Mouse (Mus musculus): ENCODE measurements around the gene Senp1. TPM values are rescaled to one million over a fixed set of nuclear protein-coding genes. Genes with fewer than 3 reads are reported as not detected.

Gene Senp1
- polyA plus RNA-seq, 1 experiment, result 14.7 TPM

- 71% methylated on average over 4 of the region's 4 CpGs for WGBS
- TF ChIP-seq POLR2A (IDR thresholded peaks at IDR 0.05; ENCODE audit: borderline replicate concordance, insufficient read depth, low read length) (no peak), CTCF (IDR thresholded peaks at IDR 0.05; ENCODE audit: borderline replicate concordance, insufficient read depth, low read depth, low read length) (no peak)
- H3K27me3 ChIP-seq (ENCODE audit: control insufficient read depth, insufficient read depth, low read length), result no peaks in the 10 kb centered on the region
- H3K4me1 ChIP-seq (ENCODE audit: control insufficient read depth, insufficient read depth, low read length), result 0 out of 2 replicates have a peak, but pooled peaks cover 4% of the 10 kb centered on the region
- H3K27ac ChIP-seq (ENCODE audit: insufficient read depth, low read length), result peak overlapping the region; percentile 29; the same call in 1 of the 2 replicates
- H3K4me3 ChIP-seq (replicated peaks; ENCODE audit: insufficient read depth, low read depth, low read length), result no peak overlapping the region
- DNase-seq, result peak in 1 of 2 experiments; percentile 47
Observed at GRCm38 (mm10) chr15:98134034-98134433, 40.5 kb upstream of the Senp1 start.

GRCm38 (mm10) chr15:98133471-98133870, 39.9 kb upstream of the Senp1 start:
- H3K4me3 ChIP-seq (replicated peaks; ENCODE audit: insufficient read depth, low read depth, low read length), result no peak overlapping the region
- 0 out of 2 replicates have a peak, but pooled peaks cover 4% of the 10 kb centered on the region for H3K4me1 ChIP-seq (ENCODE audit: control insufficient read depth, insufficient read depth, low read length)
- no peak for DNase-seq
- no peaks in the 10 kb centered on the region for H3K27me3 ChIP-seq (ENCODE audit: control insufficient read depth, insufficient read depth, low read length)
- no peak overlapping the region for H3K27ac ChIP-seq (ENCODE audit: insufficient read depth, low read length)
- WGBS, result 85% methylated on average over 3 of the region's 3 CpGs
- no peak for TF ChIP-seq POLR2A (IDR thresholded peaks at IDR 0.05; ENCODE audit: borderline replicate concordance, insufficient read depth, low read length)
- no peak for TF ChIP-seq CTCF (IDR thresholded peaks at IDR 0.05; ENCODE audit: borderline replicate concordance, insufficient read depth, low read depth, low read length)

GRCm38 (mm10) chr15:98131942-98132655, 38.6 kb upstream of the Senp1 start:
- 81% methylated on average over 15 of the region's 15 CpGs for WGBS
- Histone ChIP-seq H3K4me1 (ENCODE audit: control insufficient read depth, insufficient read depth, low read length) (0 out of 2 replicates have a peak, but pooled peaks cover 4% of the 10 kb centered on the region), H3K27ac (ENCODE audit: insufficient read depth, low read length) (peak overlapping the region; percentile 13; the same call in 1 of the 2 replicates), H3K4me3 (replicated peaks; ENCODE audit: insufficient read depth, low read depth, low read length) (no peak overlapping the region), H3K27me3 (ENCODE audit: control insufficient read depth, insufficient read depth, low read length) (no peaks in the 10 kb centered on the region)
- no peak for TF ChIP-seq CTCF (IDR thresholded peaks at IDR 0.05; ENCODE audit: borderline replicate concordance, insufficient read depth, low read depth, low read length)
- no peak for TF ChIP-seq POLR2A (IDR thresholded peaks at IDR 0.05; ENCODE audit: borderline replicate concordance, insufficient read depth, low read length)
- DNase-seq, result no peak

- 86% methylated on average over 7 of the region's 7 CpGs for WGBS
- DNase-seq, result no peak
- no peak for TF ChIP-seq CTCF (IDR thresholded peaks at IDR 0.05; ENCODE audit: borderline replicate concordance, insufficient read depth, low read depth, low read length)
- no peak for TF ChIP-seq POLR2A (IDR thresholded peaks at IDR 0.05; ENCODE audit: borderline replicate concordance, insufficient read depth, low read length)
Observed at GRCm38 (mm10) chr15:98131451-98131850, 37.9 kb upstream of the Senp1 start.

GRCm38 (mm10) chr15:98131001-98131400, 37.5 kb upstream of the Senp1 start:
- no peak overlapping the region for H3K4me3 ChIP-seq (replicated peaks; ENCODE audit: insufficient read depth, low read depth, low read length)
- H3K27ac ChIP-seq (ENCODE audit: insufficient read depth, low read length), result no peak overlapping the region
- H3K4me1 ChIP-seq (ENCODE audit: control insufficient read depth, insufficient read depth, low read length), result 0 out of 2 replicates have a peak, but pooled peaks cover 4% of the 10 kb centered on the region
- 75% methylated on average over 4 of the region's 4 CpGs for WGBS
- TF ChIP-seq CTCF (IDR thresholded peaks at IDR 0.05; ENCODE audit: borderline replicate concordance, insufficient read depth, low read depth, low read length), result no peak
- no peak for TF ChIP-seq POLR2A (IDR thresholded peaks at IDR 0.05; ENCODE audit: borderline replicate concordance, insufficient read depth, low read length)
- H3K27me3 ChIP-seq (ENCODE audit: control insufficient read depth, insufficient read depth, low read length), result no peaks in the 10 kb centered on the region
- DNase-seq, result no peak

More at GRCm38 (mm10) chr15:98131451-98131850, 37.9 kb upstream of the Senp1 start:
- Histone ChIP-seq H3K4me3 (replicated peaks; ENCODE audit: insufficient read depth, low read depth, low read length) (no peak overlapping the region), H3K27ac (ENCODE audit: insufficient read depth, low read length) (no peak overlapping the region), H3K4me1 (ENCODE audit: control insufficient read depth, insufficient read depth, low read length) (0 out of 2 replicates have a peak, but pooled peaks cover 4% of the 10 kb centered on the region), H3K27me3 (ENCODE audit: control insufficient read depth, insufficient read depth, low read length) (no peaks in the 10 kb centered on the region)

- no peak overlapping the region for H3K4me3 ChIP-seq (replicated peaks; ENCODE audit: insufficient read depth, low read depth, low read length)
- TF ChIP-seq POLR2A (IDR thresholded peaks at IDR 0.05; ENCODE audit: borderline replicate concordance, insufficient read depth, low read length) (no peak), CTCF (IDR thresholded peaks at IDR 0.05; ENCODE audit: borderline replicate concordance, insufficient read depth, low read depth, low read length) (no peak)
- DNase-seq, result no peak
- no peak overlapping the region for H3K27ac ChIP-seq (ENCODE audit: insufficient read depth, low read length)
- WGBS, result 93% methylated on average over 20 of the region's 20 CpGs
- no peaks in the 10 kb centered on the region for H3K27me3 ChIP-seq (ENCODE audit: control insufficient read depth, insufficient read depth, low read length)
- peaks cover 4% of the 10 kb centered on the region for H3K4me1 ChIP-seq (ENCODE audit: control insufficient read depth, insufficient read depth, low read length)
Observed at GRCm38 (mm10) chr15:98120831-98121230, 27.3 kb upstream of the Senp1 start.

GRCm38 (mm10) chr15:98119363-98119762, 25.8 kb upstream of the Senp1 start:
- WGBS, result 88% methylated on average over 12 of the region's 12 CpGs
- no peak overlapping the region for H3K27ac ChIP-seq (ENCODE audit: insufficient read depth, low read length)
- no peak overlapping the region for H3K4me3 ChIP-seq (replicated peaks; ENCODE audit: insufficient read depth, low read depth, low read length)
- DNase-seq, result no peak
- TF ChIP-seq POLR2A (IDR thresholded peaks at IDR 0.05; ENCODE audit: borderline replicate concordance, insufficient read depth, low read length) (no peak), CTCF (IDR thresholded peaks at IDR 0.05; ENCODE audit: borderline replicate concordance, insufficient read depth, low read depth, low read length) (no peak)
- H3K4me1 ChIP-seq (ENCODE audit: control insufficient read depth, insufficient read depth, low read length), result peaks cover 17% of the 10 kb centered on the region
- H3K27me3 ChIP-seq (ENCODE audit: control insufficient read depth, insufficient read depth, low read length), result no peaks in the 10 kb centered on the region

- WGBS, result 89% methylated on average over 5 of the region's 5 CpGs
- Histone ChIP-seq H3K27ac (ENCODE audit: insufficient read depth, low read length) (no peak overlapping the region; the same call in 1 of the 2 replicates), H3K4me3 (replicated peaks; ENCODE audit: insufficient read depth, low read depth, low read length) (no peak overlapping the region), H3K27me3 (ENCODE audit: control insufficient read depth, insufficient read depth, low read length) (no peaks in the 10 kb centered on the region), H3K4me1 (ENCODE audit: control insufficient read depth, insufficient read depth, low read length) (peaks cover 29% of the 10 kb centered on the region)
- no peak for TF ChIP-seq CTCF (IDR thresholded peaks at IDR 0.05; ENCODE audit: borderline replicate concordance, insufficient read depth, low read depth, low read length)
- no peak for TF ChIP-seq POLR2A (IDR thresholded peaks at IDR 0.05; ENCODE audit: borderline replicate concordance, insufficient read depth, low read length)
- no peak for DNase-seq
Observed at GRCm38 (mm10) chr15:98116287-98116686, 22.7 kb upstream of the Senp1 start.
